Mouse (Mus musculus) kidney, postnatal 14 days (tissue): Measurements from ENCODE around the gene Pan2.
A peak's percentile ranks its signal among the peaks of the same experiment; 100 is the strongest.

Experiments used
- DNase-seq: peaks from one replicate; pipeline ENCODE4 v3.0.0; 2022; ENCODE audit warnings: mixed read lengths

The Pan2 gene

DNA sequence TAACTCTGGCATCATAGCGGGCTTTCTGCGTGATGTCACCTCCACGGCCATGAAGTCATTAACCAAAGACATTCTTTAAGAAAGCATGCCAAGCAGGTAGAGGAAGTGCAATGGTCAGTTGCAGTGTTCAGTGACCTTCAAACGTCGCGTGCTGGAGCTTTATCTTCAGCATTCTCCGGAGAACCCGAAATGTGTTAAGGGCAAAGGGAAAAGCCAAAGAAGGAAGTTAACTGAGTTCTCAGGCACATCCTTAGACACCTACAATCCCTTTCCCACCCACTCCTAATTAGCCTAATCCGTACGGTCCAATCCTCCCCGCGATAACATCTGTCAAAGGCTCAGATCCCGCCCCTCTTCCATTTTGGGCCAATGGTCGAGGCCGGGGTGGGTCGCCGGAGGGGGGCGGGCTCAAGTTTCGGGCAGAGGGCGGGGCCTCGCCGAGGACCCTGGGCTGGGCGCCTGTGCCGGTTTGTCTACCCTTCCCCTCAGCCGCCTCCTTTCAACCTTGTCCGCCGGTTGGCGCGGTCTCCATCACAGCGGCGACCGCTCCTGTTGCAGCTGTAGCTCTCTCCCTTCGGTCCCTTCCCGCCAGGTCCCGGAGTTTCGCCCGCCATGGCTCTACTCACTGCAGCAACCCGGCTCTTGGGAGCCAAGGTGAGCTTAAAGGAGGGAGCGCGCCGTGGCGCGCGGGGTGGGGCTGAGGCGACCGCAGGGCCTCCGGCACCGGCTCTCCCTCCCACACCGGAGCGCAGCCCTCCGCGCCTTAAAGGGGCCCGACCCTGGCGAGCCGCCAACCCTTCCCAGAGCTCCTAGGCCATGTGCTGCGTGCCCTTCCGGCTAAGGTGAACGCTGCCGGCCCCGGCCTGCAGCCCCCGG lies 34.4 kb downstream of the Pan2 start, which contains the start of gene Cs:
Gene Cs (plus strand): TSS at position 429 of the 876 bp plus-strand sequence.
- DNase-seq = peak; percentile 98

DNA sequence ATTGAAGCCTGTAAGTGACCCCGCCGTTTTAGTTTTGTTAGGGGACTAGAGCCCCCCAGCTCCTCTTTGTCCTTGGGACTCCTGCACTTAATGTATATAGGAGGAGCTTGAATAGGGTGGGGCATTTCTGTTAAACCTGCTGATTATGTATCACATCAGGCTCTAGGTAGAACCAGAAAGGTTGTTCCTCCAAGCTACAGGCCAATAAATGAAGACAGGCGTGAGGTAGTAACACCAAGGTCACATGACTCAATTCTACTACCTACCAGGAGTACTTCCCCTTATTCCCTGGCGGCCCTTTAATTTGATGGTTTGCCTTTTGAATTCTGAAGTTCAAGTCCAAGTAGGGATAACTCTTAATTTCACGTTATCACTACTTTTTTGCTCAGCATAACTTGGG lies 35.3 kb downstream of the Pan2 start:
- DNase-seq = no peak

DNA sequence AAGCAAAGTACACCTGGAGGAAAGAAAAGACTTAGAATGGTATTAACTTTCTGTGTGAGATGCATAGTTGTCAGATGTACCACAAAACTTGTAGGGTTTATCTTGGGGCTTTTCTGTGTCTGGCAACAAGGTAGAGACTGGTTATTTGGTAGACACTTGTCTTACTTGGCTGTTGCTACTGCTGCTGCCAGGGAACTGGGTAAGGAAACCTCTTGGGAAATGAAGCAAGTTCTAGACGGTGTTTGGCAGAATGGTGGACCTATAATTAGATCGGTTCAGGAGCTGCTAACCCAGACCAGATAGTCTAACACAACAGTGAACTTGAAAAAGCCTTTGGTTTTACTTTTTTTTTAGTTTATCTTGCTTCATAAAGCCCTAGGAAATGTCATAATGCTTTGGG lies 35.8 kb downstream of the Pan2 start:
- DNase-seq = no peak

DNA sequence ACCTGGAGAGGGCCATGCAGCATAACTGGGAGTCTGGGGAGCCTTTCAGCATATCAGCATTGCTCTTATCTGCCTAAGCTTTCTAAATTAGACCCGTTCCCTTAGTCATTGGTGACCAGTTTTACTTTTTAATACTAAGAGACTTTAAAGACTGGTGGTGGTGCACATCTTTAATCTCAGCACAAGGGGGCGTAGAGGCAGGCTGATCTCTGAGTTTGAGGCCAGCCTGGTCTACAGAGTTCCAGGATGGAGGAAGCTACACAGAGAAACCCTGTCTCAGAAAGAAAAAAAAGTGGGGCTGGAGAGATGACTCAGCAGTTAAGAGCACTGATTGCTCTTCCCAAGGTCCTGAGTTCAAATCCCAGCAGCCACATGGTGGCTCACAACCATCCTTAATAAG lies 37.1 kb downstream of the Pan2 start:
- DNase-seq = no peak

DNA sequence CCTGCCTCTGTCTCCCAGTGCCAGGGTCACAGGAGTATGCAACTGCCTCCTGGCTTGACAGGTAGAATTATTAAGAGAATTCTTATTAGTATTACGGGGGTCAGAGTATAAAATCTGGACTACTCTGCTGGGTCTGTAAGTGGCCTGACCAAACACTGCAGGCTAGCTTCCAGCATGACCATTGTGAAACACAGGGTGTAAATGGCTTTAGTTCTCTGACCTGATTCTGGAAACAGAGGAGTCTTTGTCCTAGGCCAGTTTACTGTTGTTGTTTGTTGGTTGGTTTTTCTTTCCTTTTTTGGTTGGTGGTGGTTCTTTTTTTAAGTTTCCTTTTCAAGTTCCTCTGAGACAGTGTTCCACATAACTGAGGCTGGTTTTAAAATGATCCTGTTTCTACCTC lies 40.3 kb downstream of the Pan2 start:
- no peak for DNase-seq

DNA sequence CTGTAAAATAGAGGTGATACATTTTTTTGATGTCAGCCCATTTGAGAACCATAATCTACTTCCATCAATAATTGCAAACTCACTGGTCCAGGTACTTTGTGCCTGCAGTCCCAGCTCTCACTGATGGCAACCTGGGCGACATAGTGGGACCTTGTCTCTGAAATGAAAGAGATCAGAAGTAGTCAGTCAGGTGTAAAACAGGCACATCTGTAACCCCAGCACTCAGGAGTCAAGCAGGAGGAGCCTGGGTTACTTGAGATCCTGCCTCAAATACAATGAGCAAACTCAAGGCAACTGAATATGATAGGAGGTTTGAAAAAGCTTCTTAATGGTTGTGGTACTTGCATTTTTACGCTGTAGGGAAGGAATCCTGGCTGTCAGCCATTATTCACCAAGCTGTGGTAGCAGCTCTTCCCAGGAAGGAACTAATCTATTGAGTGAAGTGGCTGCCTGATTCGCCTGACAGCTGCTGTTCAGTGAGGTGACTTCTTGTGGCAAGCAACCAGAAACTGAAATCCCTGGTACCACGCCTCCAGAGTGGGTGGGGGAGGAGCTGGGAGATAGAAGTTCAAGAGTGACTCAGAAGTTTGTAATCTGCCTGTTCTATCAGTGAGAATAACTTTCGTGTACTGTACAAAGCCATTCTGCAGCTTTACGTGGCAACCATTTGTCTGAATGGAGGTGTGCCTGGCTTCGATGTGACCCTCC lies 41.6 kb downstream of the Pan2 start:
- peak; percentile 82 for DNase-seq

GRCm38 (mm10) chr10:128347541-128347940 lies 44.4 kb downstream of the Pan2 start:
- DNase-seq = no peak

- DNase-seq = peak; percentile 63
These were observed 55.7 kb downstream of the Pan2 start for GRCm38 (mm10) chr10:128358796-128359195.

- DNase-seq = no peak
These were observed 56.1 kb downstream of the Pan2 start for GRCm38 (mm10) chr10:128359226-128359625.

- DNase-seq = no peak
These were observed 58.7 kb downstream of the Pan2 start for GRCm38 (mm10) chr10:128361836-128362235.

- peak; percentile 47 for DNase-seq
These were observed 59.4 kb downstream of the Pan2 start for GRCm38 (mm10) chr10:128362568-128362967.

GRCm38 (mm10) chr10:128367899-128368401 lies 64.8 kb downstream of the Pan2 start:
- DNase-seq = no peak

GRCm38 (mm10) chr10:128368402-128369217 lies 65.5 kb downstream of the Pan2 start, which contains the start of gene Coq10a:
Gene Coq10a (minus strand): TSS chr10:128368997.
- peak; percentile 95 for DNase-seq

- DNase-seq = no peak
These were observed 66.0 kb downstream of the Pan2 start for GRCm38 (mm10) chr10:128369218-128369543.

- DNase-seq = no peak
These were observed 66.5 kb downstream of the Pan2 start for GRCm38 (mm10) chr10:128369599-128369998.

DNA sequence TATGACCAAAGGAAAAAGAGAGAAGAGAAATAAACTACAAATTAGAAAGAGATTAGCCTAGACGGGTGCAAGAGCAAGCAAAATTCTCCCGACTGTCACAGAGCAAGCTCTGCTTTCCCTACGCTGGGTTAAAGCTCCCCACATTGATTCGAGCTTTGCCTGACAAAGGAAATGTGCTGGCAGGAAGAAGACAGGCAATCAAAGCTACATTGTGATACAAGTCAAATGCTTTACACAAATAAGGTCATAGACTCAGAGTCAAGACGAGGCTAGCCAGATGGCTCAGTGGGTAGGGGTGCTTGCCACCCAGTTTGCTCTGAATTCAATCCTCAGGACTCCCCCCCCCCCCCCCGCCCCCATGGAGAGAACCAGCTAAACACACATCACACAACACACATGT lies 66.9 kb downstream of the Pan2 start:
- no peak for DNase-seq

DNA sequence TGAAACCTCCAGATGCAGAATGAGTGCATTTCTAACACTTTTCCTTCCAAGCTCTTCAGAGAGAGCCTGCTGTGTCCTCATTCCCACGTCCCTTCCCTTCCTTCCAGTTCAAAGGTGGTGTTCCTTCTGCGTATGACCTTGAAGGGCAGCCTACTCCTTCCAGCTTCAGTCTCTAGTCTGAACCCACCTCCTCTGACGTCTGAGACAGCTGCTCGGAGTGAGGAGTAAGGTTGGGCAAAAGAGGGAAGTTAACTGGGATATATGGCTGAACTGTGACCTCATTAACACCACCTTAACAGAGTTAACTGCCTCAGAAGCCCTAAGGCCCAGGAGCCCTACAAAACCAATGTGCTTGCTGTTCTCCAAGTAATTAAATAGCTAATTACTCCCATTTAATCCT lies 67.5 kb downstream of the Pan2 start:
- DNase-seq = peak; percentile 18
